Mouse (Mus musculus) urinary bladder, adult 18-20 months (tissue): ENCODE measurements around the gene Noa1.

Source experiments
- DNase-seq, 2 experiments: peaks; one replicate each; pipeline ENCODE4 v3.0.0; 2022; ENCODE audit warnings: low spot score in 2 of 2, mixed read lengths in 2 of 2

The Noa1 gene

GRCm38 (mm10) chr5:77290606-77291005 is 19.3 kb downstream of the Noa1 start:
- no peak for DNase-seq

GRCm38 (mm10) chr5:77289686-77290085 is 20.2 kb downstream of the Noa1 start:
- no peak for DNase-seq

DNA sequence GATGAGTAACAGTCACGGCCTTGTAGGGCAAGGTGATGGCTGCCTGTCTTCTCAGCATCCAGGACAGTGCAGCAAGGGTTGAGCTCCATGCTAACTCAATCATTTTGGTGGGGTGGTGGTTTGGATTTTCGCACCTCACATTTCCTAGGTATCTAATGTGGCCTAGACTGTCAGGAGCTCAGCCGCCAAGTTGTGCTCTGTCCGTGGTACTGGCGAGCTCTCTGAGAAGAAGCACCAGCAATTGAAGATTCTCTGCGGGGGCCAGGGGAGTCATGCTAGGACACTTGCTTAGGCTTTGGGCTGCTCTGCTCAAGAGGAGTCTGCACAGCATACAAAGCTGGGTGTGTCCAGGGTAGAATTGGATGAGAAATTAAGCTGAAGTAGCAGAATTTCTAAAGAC is 22.0 kb downstream of the Noa1 start:
- DNase-seq, result no peak

GRCm38 (mm10) chr5:77286904-77287303 is 23.0 kb downstream of the Noa1 start:
- DNase-seq, result no peak

GRCm38 (mm10) chr5:77285685-77286084 is 24.2 kb downstream of the Noa1 start:
- DNase-seq, result no peak

DNA sequence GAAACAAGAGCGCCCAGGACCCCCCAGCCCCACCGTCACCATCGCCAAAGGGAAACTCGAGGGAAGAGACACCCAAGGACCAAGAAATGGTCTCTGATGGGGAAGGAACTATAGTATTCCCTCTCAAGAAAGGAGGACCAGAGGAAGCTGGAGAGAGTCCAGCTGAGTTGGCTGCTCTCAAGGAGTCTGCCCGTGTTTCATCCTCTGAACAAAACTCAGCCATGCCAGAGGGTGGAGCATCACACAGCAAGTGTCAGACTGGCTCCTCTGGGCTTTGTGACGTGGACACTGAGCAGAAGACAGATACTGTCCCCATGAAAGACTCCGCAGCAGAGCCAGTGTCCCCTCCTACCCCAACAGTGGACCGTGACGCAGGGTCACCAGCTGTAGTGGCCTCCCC is 27.6 kb downstream of the Noa1 start:
- DNase-seq, result no peak

DNA sequence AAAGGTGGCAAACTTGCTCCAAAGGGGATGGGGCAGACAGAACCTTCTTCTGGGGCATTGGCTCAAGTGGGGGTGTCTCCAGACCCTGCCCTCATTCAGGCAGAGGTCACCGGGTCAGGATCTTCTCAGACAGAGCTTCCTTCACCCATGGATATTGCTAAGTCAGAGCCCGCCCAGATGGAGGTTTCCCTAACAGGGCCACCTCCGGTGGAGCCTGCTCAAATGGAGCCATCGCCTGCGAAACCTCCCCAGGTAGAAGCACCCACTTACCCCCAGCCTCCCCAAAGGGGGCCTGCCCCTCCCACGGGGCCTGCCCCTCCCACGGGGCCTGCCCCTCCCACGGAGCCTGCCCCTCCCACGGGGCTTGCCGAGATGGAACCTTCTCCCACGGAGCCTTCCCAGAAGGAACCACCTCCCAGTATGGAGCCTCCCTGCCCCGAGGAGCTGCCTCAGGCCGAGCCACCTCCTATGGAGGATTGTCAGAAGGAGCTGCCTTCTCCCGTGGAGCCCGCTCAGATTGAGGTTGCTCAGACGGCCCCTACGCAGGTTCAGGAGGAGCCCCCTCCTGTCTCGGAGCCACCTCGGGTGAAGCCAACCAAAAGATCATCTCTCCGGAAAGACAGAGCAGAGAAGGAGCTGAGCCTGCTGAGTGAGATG is 28.2 kb downstream of the Noa1 start:
- DNase-seq, result no peak

GRCm38 (mm10) chr5:77277204-77277603 is 32.7 kb downstream of the Noa1 start:
- no peak for DNase-seq

- DNase-seq, result no peak
Measured at GRCm38 (mm10) chr5:77275950-77276349, 33.9 kb downstream of the Noa1 start.

- DNase-seq, result no peak
Measured at GRCm38 (mm10) chr5:77273151-77273550, 36.7 kb downstream of the Noa1 start.

DNA sequence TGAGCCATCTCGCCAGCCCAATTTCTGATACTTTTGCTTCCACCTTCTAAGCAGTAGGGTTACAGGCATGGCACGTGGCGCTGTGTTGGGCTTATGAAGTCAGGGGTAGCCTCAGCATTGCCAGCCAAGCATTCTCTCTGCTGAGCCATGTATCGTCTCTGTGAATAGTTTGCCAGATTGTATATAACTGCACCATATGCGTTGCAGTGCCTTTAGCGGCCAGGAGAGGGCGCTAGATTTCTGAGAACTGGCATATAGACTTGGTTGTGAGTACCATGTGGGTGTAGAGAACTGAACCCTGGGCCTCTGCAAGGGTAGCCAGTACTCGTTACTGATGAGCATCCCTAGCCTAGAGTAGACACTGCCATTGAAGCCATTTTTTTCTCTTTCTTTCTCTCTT is 40.5 kb downstream of the Noa1 start:
- no peak for DNase-seq

DNA sequence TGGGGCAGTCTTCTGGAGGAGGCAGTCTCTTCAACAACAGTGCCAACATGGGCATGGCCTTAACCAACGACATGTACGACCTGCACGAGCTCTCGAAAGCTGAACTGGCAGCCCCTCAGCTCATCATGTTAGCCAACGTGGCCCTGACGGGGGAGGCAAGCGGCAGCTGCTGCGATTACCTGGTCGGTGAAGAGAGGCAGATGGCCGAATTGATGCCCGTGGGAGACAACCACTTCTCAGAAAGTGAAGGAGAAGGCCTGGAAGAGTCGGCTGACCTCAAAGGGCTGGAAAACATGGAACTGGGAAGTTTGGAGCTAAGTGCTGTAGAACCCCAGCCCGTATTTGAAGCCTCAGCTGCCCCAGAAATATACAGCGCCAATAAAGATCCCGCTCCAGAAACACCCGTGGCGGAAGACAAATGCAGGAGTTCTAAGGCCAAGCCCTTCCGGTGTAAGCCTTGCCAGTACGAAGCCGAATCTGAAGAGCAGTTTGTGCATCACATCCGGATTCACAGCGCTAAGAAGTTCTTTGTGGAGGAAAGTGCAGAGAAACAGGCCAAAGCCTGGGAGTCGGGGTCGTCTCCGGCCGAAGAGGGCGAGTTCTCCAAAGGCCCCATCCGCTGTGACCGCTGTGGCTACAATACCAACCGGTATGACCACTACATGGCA is 41.8 kb downstream of the Noa1 start:
- no peak for DNase-seq

- no peak for DNase-seq
Measured at GRCm38 (mm10) chr5:77267441-77267840, 42.4 kb downstream of the Noa1 start.

DNA sequence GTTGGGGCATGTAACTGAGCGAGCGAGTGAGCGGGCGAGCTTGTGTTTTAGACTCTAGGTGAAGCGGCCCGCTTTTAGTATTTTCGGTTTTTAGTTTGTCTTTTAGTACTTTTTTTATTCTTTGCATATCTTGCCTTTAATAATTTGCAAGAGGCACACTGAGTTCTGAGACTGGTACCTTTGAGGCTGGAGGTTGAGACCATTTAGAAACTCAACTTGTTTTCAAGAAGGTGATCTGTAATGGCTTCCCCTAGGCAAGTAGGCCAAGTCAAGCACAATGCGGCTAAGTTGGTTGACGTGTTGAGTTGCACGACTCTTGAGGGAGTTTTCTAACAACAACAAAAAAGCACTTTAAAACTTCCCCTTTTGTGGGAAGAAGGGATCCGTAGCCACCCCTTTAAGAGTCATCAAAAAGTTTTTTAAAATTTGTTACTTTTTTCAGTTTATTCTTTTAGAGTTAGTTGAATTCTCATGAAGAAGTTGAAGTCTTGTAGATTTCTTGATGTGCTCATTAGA is 42.9 kb downstream of the Noa1 start:
- DNase-seq, result no peak

DNA sequence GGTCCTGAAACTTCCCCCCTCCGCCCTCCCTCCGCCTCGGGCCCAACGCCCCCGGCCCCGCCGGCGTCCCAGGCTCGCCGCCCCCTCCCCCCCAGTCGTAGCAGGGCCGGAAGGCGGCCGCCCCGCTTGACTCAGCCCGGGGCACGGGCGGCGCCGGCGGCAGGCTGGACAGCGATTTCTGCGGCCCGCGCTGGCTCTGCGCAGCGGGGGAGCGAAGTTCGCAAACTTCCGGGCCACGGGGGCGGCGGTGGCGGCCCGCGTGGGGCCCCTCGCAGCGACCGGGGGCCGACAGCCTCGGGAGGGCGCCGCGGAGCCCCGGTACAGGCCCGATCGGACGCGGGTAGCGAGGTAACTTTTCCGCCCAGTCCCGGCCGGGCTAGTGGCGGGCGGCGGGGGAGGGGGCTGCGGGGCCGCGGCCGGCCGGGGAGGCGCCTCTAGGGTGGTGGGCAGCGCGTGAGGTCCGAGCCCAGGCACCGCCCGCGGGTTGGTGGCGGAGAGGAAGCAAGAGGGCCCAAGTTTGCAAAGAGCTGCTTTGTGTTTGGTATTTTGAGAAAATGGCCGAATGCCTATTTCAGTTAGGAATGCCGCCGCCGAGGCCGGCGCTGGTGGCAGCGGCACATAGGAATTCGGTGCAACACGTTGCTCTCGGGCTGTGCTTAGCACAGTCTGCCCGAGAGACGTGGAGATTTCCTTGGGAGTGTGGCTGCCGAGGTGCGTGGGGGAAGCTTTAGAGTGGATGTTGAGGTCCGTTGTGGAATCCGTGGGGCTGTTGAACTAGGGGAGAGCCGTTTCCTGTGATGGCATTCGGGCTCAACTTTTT is 43.6 kb downstream of the Noa1 start:
- peak; percentile 26 to 64 for DNase-seq

- peak in 1 of 2 experiments; percentile 57 for DNase-seq
Measured at GRCm38 (mm10) chr5:77265671-77266065, 44.2 kb downstream of the Noa1 start.

DNA sequence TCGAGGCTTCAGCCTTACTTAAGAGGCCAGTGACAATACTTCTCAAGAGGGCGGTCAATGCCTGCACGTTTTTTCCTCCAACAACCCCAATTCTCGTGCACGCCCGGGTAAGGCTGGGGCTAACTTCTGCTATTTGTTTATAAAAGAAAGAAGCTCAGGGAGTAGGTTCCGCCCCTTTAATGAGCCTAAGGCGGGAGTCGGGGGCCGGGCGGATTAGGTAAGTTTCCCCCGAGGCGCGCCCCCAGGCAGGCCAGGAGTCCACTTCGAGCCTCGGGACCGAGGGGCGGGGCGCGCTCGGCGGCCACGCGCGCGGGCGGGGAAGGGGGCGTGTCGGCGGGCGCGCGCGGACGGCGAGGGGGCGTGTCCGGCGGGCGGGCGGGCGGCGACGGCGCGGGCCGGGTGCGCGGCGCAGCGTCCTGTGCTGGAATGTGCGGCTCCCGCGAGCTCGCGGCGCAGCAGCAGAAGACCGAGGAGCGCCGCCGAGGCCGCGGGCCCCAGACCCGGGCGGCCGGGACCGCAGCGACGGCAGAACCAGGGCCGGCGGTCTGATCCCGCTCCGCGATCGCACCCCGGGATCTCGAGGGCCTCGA is 44.7 kb downstream of the Noa1 start, which contains the start of gene Rest:
Rest (plus strand) TSS at position 411 of the 590 bp plus-strand sequence.
- DNase-seq, result peak; percentile 63 to 82

GRCm38 (mm10) chr5:77262105-77262504 is 47.8 kb downstream of the Noa1 start:
- no peak for DNase-seq

GRCm38 (mm10) chr5:77261137-77261536 is 48.7 kb downstream of the Noa1 start:
- DNase-seq, result no peak

DNA sequence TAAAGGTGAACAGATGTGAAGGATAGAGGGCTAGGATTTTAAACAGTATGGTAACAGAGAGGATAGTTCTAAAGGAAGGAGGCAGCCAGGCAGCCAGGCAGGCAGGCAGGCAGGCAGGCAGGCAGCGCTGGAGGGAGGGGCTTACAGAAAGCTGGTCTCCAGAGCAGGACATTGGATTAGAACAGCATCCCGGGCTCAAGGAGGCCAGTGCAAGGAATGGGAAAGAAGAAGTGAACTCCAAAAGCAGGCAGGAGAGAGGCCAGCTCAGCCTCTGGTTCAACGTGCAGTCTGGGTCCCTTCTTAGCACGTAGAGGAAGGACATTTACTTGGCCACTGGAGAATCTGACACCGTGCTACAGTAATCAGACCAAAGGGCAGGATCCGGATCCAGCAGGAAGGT is 49.7 kb downstream of the Noa1 start:
- no peak for DNase-seq

DNA sequence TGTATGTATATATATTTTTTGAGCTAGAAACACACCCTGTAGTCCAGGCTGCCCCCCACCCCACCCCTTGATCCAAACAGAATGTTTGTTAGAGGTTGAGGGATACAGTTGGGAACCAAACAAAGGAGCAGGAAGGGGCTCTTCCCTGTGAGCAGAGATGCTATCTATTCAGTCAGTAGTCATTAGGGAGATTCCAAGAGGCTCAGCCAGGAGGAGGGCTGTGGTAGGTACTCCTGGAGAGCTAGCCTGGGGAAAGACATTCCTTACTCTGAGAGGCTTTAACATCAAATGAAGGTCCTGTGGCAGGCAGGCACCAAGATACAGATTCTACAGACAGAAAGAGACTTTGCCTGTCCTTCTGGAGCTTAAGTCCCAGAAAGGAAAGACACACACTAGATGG is 50.6 kb downstream of the Noa1 start:
- DNase-seq, result no peak

- DNase-seq, result no peak
Measured at GRCm38 (mm10) chr5:77257603-77258002, 52.3 kb downstream of the Noa1 start.
